Mouse (Mus musculus) brain, embryonic 14.5 days (tissue): ENCODE results near the gene Capn2.

ENCODE experiments used
- CTCF ChIP-seq: fragments of 200-500 bp; IDR thresholded peaks from 2 replicates; pipeline ENCODE4 v1.5.1; 2012; ENCODE audit warnings: inconsistent platforms, mild to moderate bottlenecking, moderate library complexity, borderline replicate concordance; ENCODE audit not compliant: insufficient read depth, insufficient read length; ENCODE audit errors: extremely low read depth
- POLR2A ChIP-seq: fragments of 200-500 bp; IDR thresholded peaks from 2 replicates; pipeline ENCODE4 v1.6.1; 2012; ENCODE audit warnings: mild to moderate bottlenecking, inconsistent platforms, borderline replicate concordance; ENCODE audit not compliant: poor library complexity, insufficient read depth, insufficient read length, severe bottlenecking; ENCODE audit errors: extremely low read depth

DNA sequence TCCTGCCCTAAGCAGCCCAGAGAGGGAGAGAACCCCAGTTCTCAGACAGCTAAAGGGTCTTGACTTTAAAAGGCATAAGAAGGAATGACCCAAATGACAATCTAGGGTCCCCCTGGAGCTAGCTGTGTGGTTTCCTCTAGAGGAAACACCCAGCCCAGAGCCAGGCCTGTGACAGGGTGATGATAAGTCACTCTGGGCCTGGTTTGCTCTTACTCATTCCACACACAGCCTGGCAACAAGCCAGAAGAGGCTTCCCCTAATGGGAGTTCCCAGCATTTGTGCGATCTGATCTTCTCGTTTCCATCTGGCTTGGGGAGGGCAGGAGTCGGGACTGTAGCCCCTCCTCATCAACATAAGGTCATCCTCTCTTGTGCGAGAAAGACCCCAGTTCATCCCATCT, 13.2 kb downstream of the Capn2 start:
- TF ChIP-seq CTCF (no peak), POLR2A (no peak)
